Mouse (Mus musculus): Measurements from ENCODE around the gene Tinf2. TPM values are rescaled to one million over a fixed set of nuclear protein-coding genes. Genes with fewer than 3 reads are reported as not detected.
A peak's percentile ranks its signal among the peaks of the same experiment; 100 is the strongest.

Tinf2 gene
- polyA plus RNA-seq, 1 experiment from 2014 or later: 68.5 TPM

DNA sequence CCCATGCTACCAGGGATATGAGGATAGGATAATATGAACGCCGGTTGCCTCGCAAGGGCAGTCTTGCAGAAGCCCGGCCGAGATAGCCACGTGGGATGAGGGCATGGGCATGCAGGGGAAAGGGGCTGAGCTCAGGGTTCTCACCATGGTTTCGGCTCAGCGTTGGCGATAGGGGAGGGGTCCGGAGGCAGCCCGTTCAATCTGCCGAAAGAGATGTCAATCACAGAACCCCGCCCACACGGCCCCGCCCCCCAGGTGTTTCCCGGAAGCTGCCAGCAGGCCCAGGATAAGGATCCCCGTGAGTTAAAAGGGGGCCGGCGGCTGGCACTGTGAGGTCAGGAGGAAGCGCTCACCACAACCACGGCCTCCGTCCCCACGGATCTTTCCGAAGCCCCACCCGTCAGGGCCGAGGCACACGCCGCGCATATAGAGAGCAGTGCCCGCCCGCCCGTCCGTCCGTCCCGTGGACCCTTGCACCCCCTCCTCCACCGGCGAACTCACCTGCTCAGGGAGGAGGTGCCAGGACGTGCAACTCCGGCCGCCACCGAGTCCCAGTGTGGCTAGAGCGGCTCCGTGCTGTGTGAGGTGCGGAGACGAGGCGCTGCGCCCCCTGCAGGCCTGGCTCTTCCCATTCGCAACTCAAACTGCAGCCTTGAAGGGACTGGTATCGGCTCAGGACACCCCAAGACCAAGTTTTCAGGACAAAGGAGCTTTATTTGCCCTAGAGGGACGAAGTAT is 40.2 kb upstream of the Tinf2 start, which contains the start of gene Rabggta:
Gene Rabggta (minus strand): TSS at position 564 of the 738 bp plus-strand sequence.
- Histone ChIP-seq H3K4me2 (ENCODE audit: low read depth, severe bottlenecking) (peak within 1 kb of the TSS; percentile 66), H3K27ac (replicated peaks; ENCODE audit: low read depth, low read length) (no peak within 1 kb of the TSS; the same call in 1 of the 2 replicates), H3K9me3 (ENCODE audit: control insufficient read depth, low read length) (no peaks in the 10 kb centered on the region), H3K36me3 (ENCODE audit: control insufficient read depth, insufficient read depth, low read length) (no peaks in the 10 kb centered on the region), H3K4me3 (ENCODE audit: low read depth, low read length) (peak within 1 kb of the TSS; percentile 73), H3K27me3 (ENCODE audit: control insufficient read depth, insufficient read depth, low read length) (no peaks in the 10 kb centered on the region), H3K4me1 (ENCODE audit: control insufficient read depth, insufficient read depth, low read length) (peaks cover 6% of the 10 kb centered on the region; the same call in 1 of the 2 replicates), H3K9ac (ENCODE audit: low read length) (peak within 1 kb of the TSS; percentile 74)
- ATAC-seq (ENCODE audit: insufficient number of reproducible peaks, low FRiP score, low TSS enrichment, low read depth) (peak; percentile 90), DNase-seq (ENCODE audit: low spot score) (peak; percentile 98)
- under 1% methylated on average over 50 of the region's 50 CpGs for WGBS

DNA sequence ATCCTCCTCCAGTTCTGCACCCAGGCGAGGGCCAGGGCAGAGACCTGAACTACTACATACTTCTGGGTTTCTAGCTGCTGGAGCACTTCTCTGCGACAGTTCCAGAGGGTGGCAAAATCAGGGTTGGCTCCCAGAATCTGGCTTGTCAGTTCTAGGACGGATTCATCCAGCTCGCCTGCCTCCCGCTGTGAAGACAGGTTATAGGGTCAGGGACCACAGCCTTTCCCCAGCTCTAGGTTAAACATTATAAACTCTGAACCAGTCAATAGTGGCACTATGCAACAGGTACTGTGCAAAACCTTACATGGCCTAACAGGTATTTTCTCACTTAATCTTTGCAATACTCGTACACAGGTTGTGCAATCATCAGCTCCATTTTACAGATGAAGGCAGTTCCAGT is 39.5 kb upstream of the Tinf2 start:
- H3K4me1 ChIP-seq (ENCODE audit: control insufficient read depth, insufficient read depth, low read length): peaks cover 6% of the 10 kb centered on the region; the same call in 1 of the 2 replicates
- H3K4me2 ChIP-seq (ENCODE audit: low read depth, severe bottlenecking): peak overlapping the region; percentile 66; the same call in 1 of the 2 replicates
- no peak overlapping the region for H3K9ac ChIP-seq (ENCODE audit: low read length)
- no peaks in the 10 kb centered on the region for H3K27me3 ChIP-seq (ENCODE audit: control insufficient read depth, insufficient read depth, low read length)
- ATAC-seq (ENCODE audit: insufficient number of reproducible peaks, low FRiP score, low TSS enrichment, low read depth) (no peak), DNase-seq (ENCODE audit: low spot score) (no peak)
- 78% methylated on average over 6 of the region's 6 CpGs for WGBS
- no peak overlapping the region for H3K27ac ChIP-seq (replicated peaks; ENCODE audit: low read depth, low read length)
- no peaks in the 10 kb centered on the region for H3K36me3 ChIP-seq (ENCODE audit: control insufficient read depth, insufficient read depth, low read length)
- no peaks in the 10 kb centered on the region for H3K9me3 ChIP-seq (ENCODE audit: control insufficient read depth, low read length)
- H3K4me3 ChIP-seq (ENCODE audit: low read depth, low read length): peak overlapping the region; percentile 73

DNA sequence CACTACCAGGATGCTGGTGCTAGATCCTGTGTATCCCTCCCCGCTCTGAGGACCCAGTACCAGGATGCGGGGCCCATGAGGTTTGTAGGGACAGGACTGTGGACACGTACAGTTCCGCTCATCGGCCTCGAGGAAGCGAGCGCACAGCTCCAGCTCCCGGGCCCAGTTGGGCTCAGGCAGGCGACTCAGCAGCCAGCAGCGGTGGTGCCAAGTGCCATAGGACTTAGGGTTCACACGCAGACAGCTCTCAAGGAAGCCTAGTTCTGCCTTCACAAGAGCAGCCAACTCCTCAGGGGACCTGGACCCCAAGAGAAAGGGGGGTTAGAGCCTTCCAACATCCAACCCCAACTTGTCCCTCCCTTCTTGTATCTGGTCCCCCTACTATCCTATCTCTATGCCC is 39.0 kb upstream of the Tinf2 start:
- H3K27me3 ChIP-seq (ENCODE audit: control insufficient read depth, insufficient read depth, low read length): no peaks in the 10 kb centered on the region
- no peaks in the 10 kb centered on the region for H3K9me3 ChIP-seq (ENCODE audit: control insufficient read depth, low read length)
- H3K4me2 ChIP-seq (ENCODE audit: low read depth, severe bottlenecking): no peak overlapping the region
- WGBS: 93% methylated on average over 12 of the region's 12 CpGs
- H3K27ac ChIP-seq (replicated peaks; ENCODE audit: low read depth, low read length): no peak overlapping the region
- peaks cover 6% of the 10 kb centered on the region; the same call in 1 of the 2 replicates for H3K4me1 ChIP-seq (ENCODE audit: control insufficient read depth, insufficient read depth, low read length)
- DNase-seq (ENCODE audit: low spot score) (no peak), ATAC-seq (ENCODE audit: insufficient number of reproducible peaks, low FRiP score, low TSS enrichment, low read depth) (no peak)
- no peak overlapping the region; the same call in 1 of the 2 replicates for H3K4me3 ChIP-seq (ENCODE audit: low read depth, low read length)
- H3K9ac ChIP-seq (ENCODE audit: low read length): no peak overlapping the region
- H3K36me3 ChIP-seq (ENCODE audit: control insufficient read depth, insufficient read depth, low read length): no peaks in the 10 kb centered on the region

DNA sequence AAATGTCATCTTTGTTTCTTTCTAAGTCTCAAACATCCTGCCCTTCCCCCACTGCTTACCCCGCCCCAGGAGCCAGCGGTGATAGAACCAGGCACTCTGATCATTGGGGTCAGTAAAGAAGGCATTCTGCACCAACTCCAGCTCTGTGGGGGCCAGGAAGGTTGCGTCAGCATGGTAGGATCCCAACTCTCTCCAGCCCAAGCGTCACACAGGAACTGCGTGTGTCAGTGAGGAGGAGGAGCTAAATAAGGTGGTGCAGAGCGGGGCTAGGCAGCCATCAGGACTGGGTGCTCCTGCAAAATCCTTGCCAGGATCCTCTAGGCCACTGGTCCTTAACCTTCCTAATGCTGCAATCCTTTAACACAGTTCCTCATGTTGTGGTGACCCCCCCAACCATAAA is 38.1 kb upstream of the Tinf2 start:
- Histone ChIP-seq H3K4me3 (ENCODE audit: low read depth, low read length) (no peak overlapping the region), H3K27ac (replicated peaks; ENCODE audit: low read depth, low read length) (no peak overlapping the region), H3K4me1 (ENCODE audit: control insufficient read depth, insufficient read depth, low read length) (peaks cover 6% of the 10 kb centered on the region; the same call in 1 of the 2 replicates), H3K4me2 (ENCODE audit: low read depth, severe bottlenecking) (no peak overlapping the region), H3K9ac (ENCODE audit: low read length) (no peak overlapping the region), H3K36me3 (ENCODE audit: control insufficient read depth, insufficient read depth, low read length) (no peaks in the 10 kb centered on the region), H3K27me3 (ENCODE audit: control insufficient read depth, insufficient read depth, low read length) (no peaks in the 10 kb centered on the region), H3K9me3 (ENCODE audit: control insufficient read depth, low read length) (no peaks in the 10 kb centered on the region)
- no peak for DNase-seq (ENCODE audit: low spot score)
- WGBS: 83% methylated on average over 6 of the region's 6 CpGs
- no peak for ATAC-seq (ENCODE audit: insufficient number of reproducible peaks, low FRiP score, low TSS enrichment, low read depth)

DNA sequence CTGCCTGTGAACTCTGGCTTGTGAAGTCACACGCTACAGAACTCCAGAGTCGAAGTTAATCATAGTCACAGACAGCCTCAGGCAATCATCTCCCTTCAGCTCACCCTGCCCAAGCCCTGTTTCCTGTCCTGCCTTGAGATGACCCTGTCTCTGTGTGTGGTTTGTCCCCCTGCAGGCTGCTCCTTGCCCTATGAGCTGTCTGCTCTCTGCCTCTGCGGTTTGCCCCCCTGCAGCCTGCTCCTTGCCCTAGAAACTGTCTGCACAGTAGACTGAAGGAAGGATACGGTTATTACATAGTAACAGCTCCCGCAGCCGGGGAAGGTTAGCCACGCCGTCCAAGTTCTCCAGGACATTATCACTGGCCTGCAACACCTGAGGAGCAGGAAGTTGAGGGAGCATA is 35.3 kb upstream of the Tinf2 start:
- WGBS: 81% methylated on average over 8 of the region's 8 CpGs
- no peak for ATAC-seq (ENCODE audit: insufficient number of reproducible peaks, low FRiP score, low TSS enrichment, low read depth)

DNA sequence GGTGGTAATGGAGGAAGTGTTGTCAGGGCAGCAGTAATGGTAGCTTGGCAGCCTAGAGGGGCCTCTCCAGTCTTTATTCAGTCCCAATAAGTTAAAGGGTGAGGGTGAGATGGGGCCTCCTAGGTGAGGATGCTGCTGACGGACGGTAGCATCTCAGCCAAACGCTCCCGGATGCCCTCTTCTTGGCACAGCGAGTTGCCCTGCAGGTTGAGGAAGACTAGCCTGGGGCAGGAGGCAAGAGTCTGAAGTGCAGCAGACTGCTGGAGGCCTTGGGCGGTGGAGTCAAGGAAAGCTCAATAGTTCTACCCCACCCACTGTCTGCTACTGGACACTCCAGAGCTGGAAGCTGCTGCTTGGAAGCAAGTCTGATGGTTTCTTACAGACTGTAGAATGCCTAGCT is 34.7 kb upstream of the Tinf2 start:
- H3K4me2 ChIP-seq (ENCODE audit: low read depth, severe bottlenecking): no peak overlapping the region
- no peak for DNase-seq (ENCODE audit: low spot score)
- no peaks in the 10 kb centered on the region for H3K36me3 ChIP-seq (ENCODE audit: control insufficient read depth, insufficient read depth, low read length)
- no peak overlapping the region for H3K4me3 ChIP-seq (ENCODE audit: low read depth, low read length)
- H3K27ac ChIP-seq (replicated peaks; ENCODE audit: low read depth, low read length): no peak overlapping the region
- no peak overlapping the region for H3K9ac ChIP-seq (ENCODE audit: low read length)
- no peaks in the 10 kb centered on the region for H3K9me3 ChIP-seq (ENCODE audit: control insufficient read depth, low read length)
- ATAC-seq (ENCODE audit: insufficient number of reproducible peaks, low FRiP score, low TSS enrichment, low read depth): no peak
- 92% methylated on average over 6 of the region's 6 CpGs for WGBS
- H3K4me1 ChIP-seq (ENCODE audit: control insufficient read depth, insufficient read depth, low read length): peaks cover 4% of the 10 kb centered on the region; the same call in 1 of the 2 replicates
- peaks cover 7% of the 10 kb centered on the region for H3K27me3 ChIP-seq (ENCODE audit: control insufficient read depth, insufficient read depth, low read length)

More for the DNA sequence above, 35.3 kb upstream of the Tinf2 start:
- H3K4me2 ChIP-seq (ENCODE audit: low read depth, severe bottlenecking): no peak overlapping the region
- peaks cover 6% of the 10 kb centered on the region; the same call in 1 of the 2 replicates for H3K4me1 ChIP-seq (ENCODE audit: control insufficient read depth, insufficient read depth, low read length)
- H3K27me3 ChIP-seq (ENCODE audit: control insufficient read depth, insufficient read depth, low read length): peaks cover 7% of the 10 kb centered on the region
- H3K9me3 ChIP-seq (ENCODE audit: control insufficient read depth, low read length): no peaks in the 10 kb centered on the region
- H3K27ac ChIP-seq (replicated peaks; ENCODE audit: low read depth, low read length): no peak overlapping the region
- no peak overlapping the region for H3K9ac ChIP-seq (ENCODE audit: low read length)
- no peaks in the 10 kb centered on the region for H3K36me3 ChIP-seq (ENCODE audit: control insufficient read depth, insufficient read depth, low read length)
- H3K4me3 ChIP-seq (ENCODE audit: low read depth, low read length): no peak overlapping the region
- DNase-seq (ENCODE audit: low spot score): no peak

DNA sequence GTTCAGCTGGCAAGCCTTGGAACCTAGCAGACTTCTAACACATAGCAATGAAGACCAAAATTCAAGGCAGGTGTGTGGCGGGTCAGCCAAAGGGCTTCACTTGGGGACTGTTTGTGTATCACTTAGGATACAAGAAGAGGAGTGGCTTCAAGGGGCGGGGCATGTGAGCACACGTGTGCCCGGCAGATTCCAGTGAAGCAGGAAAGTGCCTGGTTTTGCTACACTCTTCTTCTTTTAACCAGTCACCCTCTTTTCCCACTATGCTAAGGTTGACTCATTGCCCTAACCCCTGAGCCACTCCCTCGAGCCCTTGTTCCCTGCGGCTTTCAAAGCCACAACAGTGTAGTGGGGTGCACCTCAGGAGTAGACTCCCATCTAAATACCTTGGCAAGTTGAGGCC is 33.3 kb upstream of the Tinf2 start:
- 37% methylated on average over 6 of the region's 6 CpGs for WGBS
- DNase-seq (ENCODE audit: low spot score): no peak
- no peak overlapping the region for H3K27ac ChIP-seq (replicated peaks; ENCODE audit: low read depth, low read length)
- no peak overlapping the region for H3K9ac ChIP-seq (ENCODE audit: low read length)
- ATAC-seq (ENCODE audit: insufficient number of reproducible peaks, low FRiP score, low TSS enrichment, low read depth): no peak
- H3K4me1 ChIP-seq (ENCODE audit: control insufficient read depth, insufficient read depth, low read length): no peaks in the 10 kb centered on the region
- H3K36me3 ChIP-seq (ENCODE audit: control insufficient read depth, insufficient read depth, low read length): no peaks in the 10 kb centered on the region
- no peak overlapping the region for H3K4me2 ChIP-seq (ENCODE audit: low read depth, severe bottlenecking)
- peaks cover 7% of the 10 kb centered on the region for H3K27me3 ChIP-seq (ENCODE audit: control insufficient read depth, insufficient read depth, low read length)
- no peaks in the 10 kb centered on the region for H3K9me3 ChIP-seq (ENCODE audit: control insufficient read depth, low read length)
- no peak overlapping the region for H3K4me3 ChIP-seq (ENCODE audit: low read depth, low read length)

DNA sequence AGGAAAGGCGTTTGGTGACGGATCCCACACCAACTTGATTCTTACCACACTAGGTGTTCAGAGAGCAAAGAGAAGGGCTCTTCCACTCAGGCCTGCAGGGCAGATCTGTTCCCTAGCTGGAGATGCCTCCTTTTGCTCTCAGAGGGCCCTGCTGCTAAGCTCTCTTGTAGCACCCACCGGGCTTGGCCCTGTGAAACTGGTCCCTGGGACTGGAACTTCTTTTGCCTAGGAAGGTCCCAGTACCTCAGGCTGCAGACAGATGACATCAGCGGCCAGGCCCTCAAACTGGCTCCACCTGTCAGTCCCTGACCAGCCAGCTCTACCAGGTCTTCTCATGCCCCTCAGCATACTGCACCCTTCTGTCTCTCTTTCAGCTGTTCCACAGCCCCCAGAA is 32.1 kb upstream of the Tinf2 start, which contains the start of gene Tgm1:
Gene Tgm1 (minus strand): TSS at position 198 of the 394 bp plus-strand sequence.
- Histone ChIP-seq H3K27me3 (ENCODE audit: control insufficient read depth, insufficient read depth, low read length) (peaks cover 7% of the 10 kb centered on the region), H3K27ac (replicated peaks; ENCODE audit: low read depth, low read length) (no peak within 1 kb of the TSS), H3K4me3 (ENCODE audit: low read depth, low read length) (no peak within 1 kb of the TSS), H3K9me3 (ENCODE audit: control insufficient read depth, low read length) (no peaks in the 10 kb centered on the region), H3K4me1 (ENCODE audit: control insufficient read depth, insufficient read depth, low read length) (no peaks in the 10 kb centered on the region), H3K9ac (ENCODE audit: low read length) (no peak within 1 kb of the TSS), H3K4me2 (ENCODE audit: low read depth, severe bottlenecking) (peak within 1 kb of the TSS; percentile 18; the same call in 1 of the 2 replicates), H3K36me3 (ENCODE audit: control insufficient read depth, insufficient read depth, low read length) (no peaks in the 10 kb centered on the region)
- no peak for ATAC-seq (ENCODE audit: insufficient number of reproducible peaks, low FRiP score, low TSS enrichment, low read depth)
- DNase-seq (ENCODE audit: low spot score): no peak
- WGBS: 12% methylated on average over 4 of the region's 4 CpGs
